Mouse (Mus musculus) CD8-positive naive resting alpha-beta T cell, adult 2 months (primary cell): ENCODE measurements around the gene Hadha.

Source experiments
- DNase-seq, 2 experiments: peaks; one replicate each; pipeline ENCODE4 v3.0.0; 2022; ENCODE audit warnings: low read depth in 2 of 2, low spot score in 2 of 2

The Hadha gene

GRCm38 (mm10) chr5:30113881-30114760 lies 40.8 kb downstream of the Hadha start:
- peak in 1 of 2 experiments; percentile 38 for DNase-seq

GRCm38 (mm10) chr5:30112533-30113068 lies 42.4 kb downstream of the Hadha start:
- no peak for DNase-seq

- no peak for DNase-seq
Measured at GRCm38 (mm10) chr5:30111771-30112170, 43.2 kb downstream of the Hadha start.

- no peak for DNase-seq
Measured at GRCm38 (mm10) chr5:30111126-30111525, 43.8 kb downstream of the Hadha start.

GRCm38 (mm10) chr5:30110371-30111060 lies 44.4 kb downstream of the Hadha start:
- DNase-seq, result no peak

GRCm38 (mm10) chr5:30109899-30110298 lies 45.1 kb downstream of the Hadha start:
- DNase-seq, result no peak

GRCm38 (mm10) chr5:30108233-30108632 lies 46.7 kb downstream of the Hadha start:
- no peak for DNase-seq

GRCm38 (mm10) chr5:30107611-30108041 lies 47.3 kb downstream of the Hadha start:
- DNase-seq, result no peak

GRCm38 (mm10) chr5:30107186-30107585 lies 47.8 kb downstream of the Hadha start:
- DNase-seq, result no peak

GRCm38 (mm10) chr5:30106756-30107155 lies 48.2 kb downstream of the Hadha start:
- DNase-seq, result no peak

GRCm38 (mm10) chr5:30105668-30106300 lies 49.2 kb downstream of the Hadha start, which contains the start of gene 3110082J24Rik:
3110082J24Rik (minus strand) TSS chr5:30106086.
- DNase-seq, result no peak

GRCm38 (mm10) chr5:30104841-30105667 lies 49.9 kb downstream of the Hadha start, which contains the start of gene Garem2:
Garem2 (plus strand) TSS chr5:30105161.
- DNase-seq, result no peak

- DNase-seq, result no peak
Measured at GRCm38 (mm10) chr5:30104339-30104738, 50.6 kb downstream of the Hadha start.

GRCm38 (mm10) chr5:30103340-30103739 lies 51.6 kb downstream of the Hadha start:
- no peak for DNase-seq

GRCm38 (mm10) chr5:30098260-30098659 lies 56.7 kb downstream of the Hadha start:
- DNase-seq, result no peak

GRCm38 (mm10) chr5:30095731-30096130 lies 59.2 kb downstream of the Hadha start:
- no peak for DNase-seq

GRCm38 (mm10) chr5:30094399-30094798 lies 60.6 kb downstream of the Hadha start:
- no peak for DNase-seq

- DNase-seq, result no peak
Measured at GRCm38 (mm10) chr5:30092701-30093100, 62.3 kb downstream of the Hadha start.

- DNase-seq, result peak; percentile 39 to 46
Measured at GRCm38 (mm10) chr5:30072825-30073821, 81.8 kb downstream of the Hadha start, which contains the start of gene Tyms. Tyms (minus strand) TSS chr5:30073617.
